Mouse (Mus musculus) cerebellum, adult 2 months (tissue): ENCODE results near the gene Nme4.

ENCODE experiments used
- CTCF ChIP-seq: fragments of 200-500 bp; IDR thresholded peaks from 2 replicates; pipeline ENCODE4 v1.5.1; 2011; ENCODE audit warnings: low read depth, mild to moderate bottlenecking, control low read depth, low read length, moderate library complexity, borderline replicate concordance; ENCODE audit not compliant: insufficient read depth
- POLR2A ChIP-seq: fragments of 200-500 bp; IDR thresholded peaks from 2 replicates; pipeline ENCODE4 v1.6.1; 2011; ENCODE audit warnings: low read length, control low read depth, borderline replicate concordance; ENCODE audit not compliant: insufficient read depth

DNA sequence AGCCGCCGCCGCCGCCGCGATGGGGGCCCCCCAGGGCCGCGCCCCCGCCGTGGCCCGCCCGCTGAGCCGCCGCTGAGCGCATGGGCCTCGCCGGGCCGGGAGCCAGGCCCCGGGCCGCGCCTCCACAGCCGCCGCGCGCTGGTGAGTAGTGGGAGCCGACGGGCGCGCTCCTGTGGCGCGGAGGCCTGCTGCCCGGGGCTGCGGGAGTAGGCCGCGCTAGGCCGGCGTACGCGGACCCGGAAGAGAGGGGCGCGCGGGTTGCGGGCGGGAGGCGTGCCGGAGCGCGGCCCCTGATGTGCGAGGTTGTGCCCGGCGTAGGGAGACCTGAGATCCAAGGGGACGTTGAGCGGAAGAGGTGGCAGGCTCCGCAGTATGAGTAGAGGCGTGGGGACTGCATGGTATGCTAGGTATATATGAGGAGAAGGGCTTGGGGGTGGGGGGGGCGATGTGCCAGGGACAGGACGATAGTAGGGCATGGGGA lies 43.5 kb upstream of the Nme4 start:
- no peak for TF ChIP-seq CTCF
- TF ChIP-seq POLR2A, result no peak
